Mouse (Mus musculus): ENCODE results near the gene Vmn1r45. TPM values are rescaled to one million over a fixed set of nuclear protein-coding genes. Genes with fewer than 3 reads are reported as not detected.

Vmn1r45 gene
- polyA plus RNA-seq, 1 experiment from 2014 or later: not detected

Other genes with a start within 250 kb of the Vmn1r45 start
- gene Vmn1r40, start 233.1 kb downstream of the Vmn1r45 start, polyA plus RNA-seq (2014; fragmentation: Nextera tagmentation; extraction: Ambion mirVana): not detected in 2 replicates
- gene Vmn1r41, start 199.8 kb downstream of the Vmn1r45 start, polyA plus RNA-seq (2014; fragmentation: Nextera tagmentation; extraction: Ambion mirVana): not detected in 2 replicates
- not detected in 2 replicates for gene Vmn1r42, start 64.2 kb downstream of the Vmn1r45 start, polyA plus RNA-seq (2014; fragmentation: Nextera tagmentation; extraction: Ambion mirVana)
- not detected in 2 replicates for gene Vmn1r43, start 64.2 kb downstream of the Vmn1r45 start, polyA plus RNA-seq (2014; fragmentation: Nextera tagmentation; extraction: Ambion mirVana)
- gene Vmn1r44, start 56.9 kb downstream of the Vmn1r45 start, polyA plus RNA-seq (2014; fragmentation: Nextera tagmentation; extraction: Ambion mirVana): not detected in 2 replicates
- gene Vmn1r46, start 28.7 kb upstream of the Vmn1r45 start, polyA plus RNA-seq (2014; fragmentation: Nextera tagmentation; extraction: Ambion mirVana): not detected in 2 replicates
- not detected in 2 replicates for gene Vmn1r47, start 75.5 kb upstream of the Vmn1r45 start, polyA plus RNA-seq (2014; fragmentation: Nextera tagmentation; extraction: Ambion mirVana)
- not detected in 2 replicates for gene Vmn1r48, start 96.2 kb upstream of the Vmn1r45 start, polyA plus RNA-seq (2014; fragmentation: Nextera tagmentation; extraction: Ambion mirVana)
- not detected in 2 replicates for gene Vmn1r49, start 137.9 kb upstream of the Vmn1r45 start, polyA plus RNA-seq (2014; fragmentation: Nextera tagmentation; extraction: Ambion mirVana)
- gene Vmn1r50, start 160.8 kb upstream of the Vmn1r45 start, polyA plus RNA-seq (2014; fragmentation: Nextera tagmentation; extraction: Ambion mirVana): not detected in 2 replicates
- not detected in 2 replicates for gene Vmn1r51, start 182.0 kb upstream of the Vmn1r45 start, polyA plus RNA-seq (2014; fragmentation: Nextera tagmentation; extraction: Ambion mirVana)
- not detected in 2 replicates for gene Vmn1r52, start 234.2 kb upstream of the Vmn1r45 start, polyA plus RNA-seq (2014; fragmentation: Nextera tagmentation; extraction: Ambion mirVana)